Mouse (Mus musculus) gastrocnemius, postnatal 4 days (tissue): ENCODE results near the gene Cdcp2. TPM values are rescaled to one million over a fixed set of nuclear protein-coding genes. Genes with fewer than 3 reads are reported as not detected.
A peak's percentile ranks its signal among the peaks of the same experiment; 100 is the strongest.
"Not testable (repeated sequence)": the region's sequence is repeated elsewhere in the genome, so short reads cannot be mapped to it uniquely, and the experiment has no call there.

Experiments
- DNase-seq, 2 experiments: peaks; one replicate each; pipeline ENCODE4 v3.0.0; 2021 to 2022; ENCODE audit warnings: low spot score in 2 of 2, mixed read lengths in 2 of 2
- total RNA-seq, 2 experiments: library from RNA; stranded (reverse); gene quantifications; 2 replicates each; pipeline ENCODE4 v1.2.3; 2021

Cdcp2 gene
- total RNA-seq, 2 experiments from 2014 or later: not detected

- no peak for DNase-seq
These were observed 5.0 kb upstream of the Cdcp2 start for GRCm38 (mm10) chr4:107091696-107092095.

GRCm38 (mm10) chr4:107094484-107095187, 2.1 kb upstream of the Cdcp2 start:
- DNase-seq: no peak

- DNase-seq: no peak
These were observed 648 bp upstream of the Cdcp2 start for GRCm38 (mm10) chr4:107096043-107096442.

- DNase-seq: no peak
These were observed 1.2 kb downstream of the Cdcp2 start for GRCm38 (mm10) chr4:107097871-107098270.

- no peak for DNase-seq
These were observed 1.7 kb downstream of the Cdcp2 start for GRCm38 (mm10) chr4:107098375-107098774.

GRCm38 (mm10) chr4:107098791-107099525, 2.3 kb downstream of the Cdcp2 start:
- no peak for DNase-seq

- no peak for DNase-seq
These were observed 5.5 kb downstream of the Cdcp2 start for GRCm38 (mm10) chr4:107102220-107102619.

GRCm38 (mm10) chr4:107106777-107107176, 10.1 kb downstream of the Cdcp2 start:
- DNase-seq: no peak

- DNase-seq: no peak
These were observed 11.6 kb downstream of the Cdcp2 start for GRCm38 (mm10) chr4:107108291-107108731.

GRCm38 (mm10) chr4:107109181-107109580, 12.5 kb downstream of the Cdcp2 start:
- not testable (repeated sequence) for DNase-seq

- DNase-seq: no peak
These were observed 17.6 kb downstream of the Cdcp2 start for GRCm38 (mm10) chr4:107114278-107114677.

GRCm38 (mm10) chr4:107117741-107118385, 21.2 kb downstream of the Cdcp2 start:
- no peak for DNase-seq

- DNase-seq: no peak
These were observed 22.4 kb downstream of the Cdcp2 start for GRCm38 (mm10) chr4:107119056-107119455.

GRCm38 (mm10) chr4:107120676-107121075, 24.0 kb downstream of the Cdcp2 start:
- no peak for DNase-seq

GRCm38 (mm10) chr4:107121165-107121943, 24.7 kb downstream of the Cdcp2 start:
- DNase-seq: peak in 1 of 2 experiments; percentile 57

- no peak for DNase-seq
These were observed 27.7 kb downstream of the Cdcp2 start for GRCm38 (mm10) chr4:107124376-107124775.

- DNase-seq: no peak
These were observed 28.4 kb downstream of the Cdcp2 start for GRCm38 (mm10) chr4:107125101-107125500.

GRCm38 (mm10) chr4:107126389-107126788, 29.7 kb downstream of the Cdcp2 start:
- no peak for DNase-seq

- no peak for DNase-seq
These were observed 30.3 kb downstream of the Cdcp2 start for GRCm38 (mm10) chr4:107126891-107127524.

- DNase-seq: no peak
These were observed 31.4 kb downstream of the Cdcp2 start for GRCm38 (mm10) chr4:107127901-107128669.
